Mouse (Mus musculus) hindbrain, postnatal 0 days (tissue): Measurements from ENCODE around the gene Fosl2. TPM values are rescaled to one million over a fixed set of nuclear protein-coding genes. Genes with fewer than 3 reads are reported as not detected.

Experiments used
- ATAC-seq: fragments of 200-750 bp; cut with Nextera tagmentation; 2 replicates; pipeline ENCODE4 v1.8.0; 2017; ENCODE audit warnings: mild to moderate bottlenecking, moderate TSS enrichment, moderate library complexity
- DNase-seq: peaks from one replicate; pipeline ENCODE4 v3.0.0-alpha.2; 2015; ENCODE audit warnings: low spot score
- H3K27ac ChIP-seq: fragments of 300-500 bp; sonication (generic); 2 replicates; pipeline ENCODE4 v1.5.1; 2014; ENCODE audit warnings: mild to moderate bottlenecking
- H3K27me3 ChIP-seq: fragments of 300-500 bp; sonication (generic); 2 replicates; pipeline ENCODE4 v1.6.1; 2014; ENCODE audit warnings: low read length, mixed read lengths; ENCODE audit not compliant: insufficient read depth
- H3K36me3 ChIP-seq: fragments of 300-500 bp; sonication (generic); 2 replicates; pipeline ENCODE4 v1.6.1; 2014; ENCODE audit warnings: low read length, mixed read lengths; ENCODE audit not compliant: insufficient read depth
- H3K4me1 ChIP-seq: fragments of 300-500 bp; sonication (generic); 2 replicates; pipeline ENCODE4 v1.6.1; 2014; ENCODE audit warnings: antibody characterized with exemption, low read length, mixed read lengths; ENCODE audit not compliant: insufficient read depth
- H3K4me2 ChIP-seq: fragments of 300-500 bp; sonication (generic); 2 replicates; pipeline ENCODE4 v1.6.1; 2014; ENCODE audit warnings: low read depth, mild to moderate bottlenecking, low read length, moderate library complexity, mixed read lengths
- H3K4me3 ChIP-seq: fragments of 300-500 bp; sonication (generic); 2 replicates; pipeline ENCODE4 v1.5.1; 2014; ENCODE audit warnings: low read length
- H3K9ac ChIP-seq: fragments of 300-500 bp; sonication (generic); replicated peaks from 2 replicates; pipeline ENCODE4 v1.6.1; 2014; ENCODE audit warnings: mild to moderate bottlenecking, low read length, moderate library complexity, mixed read lengths
- H3K9me3 ChIP-seq: fragments of 300-500 bp; sonication (generic); 2 replicates; pipeline ENCODE4 v1.6.1; 2016; ENCODE audit warnings: low read length, mixed read lengths
- CTCF ChIP-seq: IDR thresholded peaks from 2 replicates; pipeline ENCODE4 v1.5.1; 2016; ENCODE audit warnings: antibody characterized with exemption, control low read depth, low read depth
- WGBS: fragments of 180-500 bp; shearing (Covaris S2); extraction: QIAGEN DNeasy Blood & Tissue Kit; methylation state at CpG from one replicate; pipeline ENCODE4 v1.1.7; 2014; 5-methylcytosine and 5-hydroxymethylcytosine counted together
- polyA plus RNA-seq: library from polyadenylated mRNA; unstranded; fragments of >200 nt; fragmentation: Nextera tagmentation; extraction: Ambion mirVana; gene quantifications from 2 replicates; pipeline ENCODE4 v1.2.1, GENCODE M21; 2015
- total RNA-seq: library from RNA; depleted of rRNA; stranded (reverse); fragments of >200 nt; gene quantifications from 2 replicates; pipeline ENCODE4 v1.2.3, GENCODE M21; 2014

The Fosl2 gene
- total and polyA plus RNA-seq, 2 experiments from 2014 or later: 0.64 to 5.6 TPM

GRCm38 (mm10) chr5:32138446-32139195 is 3.0 kb downstream of the Fosl2 start:
- 62% methylated on average over 10 of the region's 10 CpGs for WGBS
- Histone ChIP-seq H3K36me3 (no peaks in the 10 kb centered on the region), H3K4me1 (peaks cover 3% of the 10 kb centered on the region; the same call in 1 of the 2 replicates), H3K9me3 (no peaks in the 10 kb centered on the region), H3K4me2 (peak overlapping the region; percentile 97), H3K27me3 (no peaks in the 10 kb centered on the region), H3K4me3 (no peak overlapping the region), H3K9ac (no peak overlapping the region), H3K27ac (no peak overlapping the region)
- TF ChIP-seq CTCF: no peak
- ATAC-seq (no peak), DNase-seq (no peak)

GRCm38 (mm10) chr5:32139516-32140037 is 4.0 kb downstream of the Fosl2 start:
- no peak overlapping the region for H3K27ac ChIP-seq
- H3K27me3 ChIP-seq: no peaks in the 10 kb centered on the region
- H3K36me3 ChIP-seq: no peaks in the 10 kb centered on the region
- ATAC-seq: no peak
- H3K4me1 ChIP-seq: 0 out of 2 replicates have a peak, but pooled peaks cover 3% of the 10 kb centered on the region
- H3K9me3 ChIP-seq: no peaks in the 10 kb centered on the region
- H3K4me2 ChIP-seq: no peak overlapping the region
- H3K4me3 ChIP-seq: no peak overlapping the region
- 44% methylated on average over 9 of the region's 9 CpGs for WGBS
- peak; percentile 86 for TF ChIP-seq CTCF
- H3K9ac ChIP-seq: no peak overlapping the region
- DNase-seq: peak; percentile 83

GRCm38 (mm10) chr5:32141899-32142298 is 6.3 kb downstream of the Fosl2 start:
- no peak for ATAC-seq
- no peak overlapping the region for H3K4me2 ChIP-seq
- no peak overlapping the region for H3K4me3 ChIP-seq
- DNase-seq: no peak
- H3K9me3 ChIP-seq: no peaks in the 10 kb centered on the region
- WGBS: 88% methylated on average over 2 of the region's 2 CpGs
- 0 out of 2 replicates have a peak, but pooled peaks cover 3% of the 10 kb centered on the region for H3K4me1 ChIP-seq
- H3K9ac ChIP-seq: no peak overlapping the region
- no peaks in the 10 kb centered on the region for H3K36me3 ChIP-seq
- H3K27ac ChIP-seq: no peak overlapping the region
- H3K27me3 ChIP-seq: no peaks in the 10 kb centered on the region
- no peak for TF ChIP-seq CTCF

GRCm38 (mm10) chr5:32143433-32143970 is 7.9 kb downstream of the Fosl2 start:
- Histone ChIP-seq H3K27ac (no peak overlapping the region), H3K9ac (no peak overlapping the region), H3K36me3 (no peaks in the 10 kb centered on the region), H3K9me3 (no peaks in the 10 kb centered on the region), H3K4me1 (no peaks in the 10 kb centered on the region), H3K27me3 (no peaks in the 10 kb centered on the region), H3K4me3 (no peak overlapping the region), H3K4me2 (no peak overlapping the region)
- no peak for TF ChIP-seq CTCF
- ATAC-seq (no peak), DNase-seq (no peak)
- WGBS: 62% methylated on average over 13 of the region's 13 CpGs

GRCm38 (mm10) chr5:32146281-32146680 is 10.7 kb downstream of the Fosl2 start:
- DNase-seq (no peak), ATAC-seq (no peak)
- H3K4me2 ChIP-seq: no peak overlapping the region
- no peaks in the 10 kb centered on the region for H3K9me3 ChIP-seq
- WGBS: 91% methylated on average over 6 of the region's 6 CpGs
- H3K27ac ChIP-seq: no peak overlapping the region
- TF ChIP-seq CTCF: no peak
- H3K9ac ChIP-seq: no peak overlapping the region
- H3K4me3 ChIP-seq: no peak overlapping the region
- H3K36me3 ChIP-seq: no peaks in the 10 kb centered on the region
- no peaks in the 10 kb centered on the region for H3K27me3 ChIP-seq
- H3K4me1 ChIP-seq: no peaks in the 10 kb centered on the region

- Histone ChIP-seq H3K4me1 (no peaks in the 10 kb centered on the region), H3K4me2 (no peak overlapping the region), H3K4me3 (no peak overlapping the region), H3K36me3 (no peaks in the 10 kb centered on the region), H3K27me3 (no peaks in the 10 kb centered on the region), H3K9ac (no peak overlapping the region), H3K9me3 (no peaks in the 10 kb centered on the region), H3K27ac (no peak overlapping the region)
- WGBS: 81% methylated on average over 4 of the region's 4 CpGs
- ATAC-seq (no peak), DNase-seq (no peak)
- TF ChIP-seq CTCF: no peak
Measured at GRCm38 (mm10) chr5:32148593-32148992, 13.0 kb downstream of the Fosl2 start.

- Histone ChIP-seq H3K9me3 (no peaks in the 10 kb centered on the region), H3K9ac (no peak overlapping the region), H3K4me3 (no peak overlapping the region), H3K27me3 (no peaks in the 10 kb centered on the region), H3K4me1 (no peaks in the 10 kb centered on the region), H3K27ac (no peak overlapping the region), H3K4me2 (no peak overlapping the region), H3K36me3 (no peaks in the 10 kb centered on the region)
- DNase-seq (no peak), ATAC-seq (no peak)
- TF ChIP-seq CTCF: no peak
- 36% methylated on average over 4 of the region's 4 CpGs for WGBS
Measured at GRCm38 (mm10) chr5:32151244-32151643, 15.6 kb downstream of the Fosl2 start.
